Mouse (Mus musculus): ENCODE measurements around the gene Pgls. TPM values are rescaled to one million over a fixed set of nuclear protein-coding genes. Genes with fewer than 3 reads are reported as not detected.

Pgls gene
- total RNA-seq (2014; rRNA removed) (111 and 113 TPM in 2 replicates), polyA plus RNA-seq (2012; rRNA removed) (119 and 124 TPM in 2 replicates)

DNA sequence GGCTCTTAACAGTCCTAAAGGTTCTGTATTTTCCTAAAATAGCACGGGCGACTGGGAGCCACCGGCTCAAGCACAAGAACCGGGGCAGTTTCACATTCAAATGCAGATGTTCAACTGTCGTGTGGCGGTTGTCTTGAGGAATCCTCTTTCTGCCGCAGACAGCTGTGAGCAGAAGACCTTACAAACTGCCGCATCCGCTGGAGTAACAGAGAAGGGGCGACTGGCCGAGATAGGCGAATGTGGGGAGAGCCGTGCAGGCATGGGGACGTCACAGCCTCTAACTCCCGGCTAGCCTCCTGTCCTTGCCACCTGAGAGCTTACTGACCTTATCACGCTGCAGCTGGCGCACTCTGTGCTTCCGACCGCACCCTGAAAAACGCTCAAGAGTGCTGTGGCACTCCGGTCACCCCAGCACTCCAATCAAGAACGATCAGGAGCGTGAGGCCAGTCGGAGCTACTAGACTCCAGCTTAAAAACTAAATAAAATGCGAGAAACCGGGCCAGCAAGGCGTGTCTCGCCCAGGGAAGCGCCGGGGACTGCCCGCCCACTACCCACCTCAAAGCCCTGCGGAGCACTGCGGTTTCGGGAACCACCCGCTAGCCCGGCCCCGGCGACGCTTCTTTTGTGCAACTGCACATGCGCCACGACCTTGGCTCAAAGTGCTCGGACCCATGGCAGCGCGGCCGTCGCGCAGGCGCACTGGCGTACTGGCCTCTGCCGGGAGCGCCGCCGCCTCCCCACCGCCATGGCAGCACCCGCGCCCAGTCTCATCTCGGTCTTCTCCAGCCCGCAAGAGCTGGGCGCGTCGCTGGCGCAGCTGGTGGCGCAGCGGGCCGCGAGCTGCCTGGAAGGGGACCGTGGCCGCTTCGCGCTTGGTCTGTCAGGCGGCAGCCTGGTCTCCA, at the start of gene Pgls:
Gene Pgls (plus strand): TSS at position 706 of the 903 bp plus-strand sequence.
- peak within 1 kb of the TSS; percentile 97 for H3K9ac ChIP-seq (ENCODE audit: low read depth, low read length)
- peaks cover 12% of the 10 kb centered on the region for H3K4me1 ChIP-seq (ENCODE audit: control insufficient read depth, insufficient read depth, low read length)
- under 1% methylated on average over 69 of the region's 71 CpGs for WGBS
- H3K27ac ChIP-seq (replicated peaks; ENCODE audit: insufficient read depth, low read depth, low read length) = peak within 1 kb of the TSS; percentile 93
- H3K4me3 ChIP-seq (ENCODE audit: insufficient read depth, low read depth, low read length) = peak within 1 kb of the TSS; percentile 86
- H3K27me3 ChIP-seq (ENCODE audit: control insufficient read depth, insufficient read depth, low read length) = no peaks in the 10 kb centered on the region
- H3K36me3 ChIP-seq (ENCODE audit: control insufficient read depth, insufficient read depth, low read length) = no peaks in the 10 kb centered on the region
- TF ChIP-seq POLR2A (IDR thresholded peaks at IDR 0.05; ENCODE audit: extremely low read depth, insufficient read depth, low read length) (no peak; the same call in 1 of the 2 replicates), CTCF (IDR thresholded peaks at IDR 0.05; ENCODE audit: low read depth, low read length) (no peak)
- peak; percentile 86 for DNase-seq (ENCODE audit: extremely low read depth, low read depth, low spot score)
- no peaks in the 10 kb centered on the region for H3K79me2 ChIP-seq (ENCODE audit: control insufficient read depth, insufficient read depth, low read length)

- H3K79me2 ChIP-seq (ENCODE audit: control insufficient read depth, insufficient read depth, low read length) = peaks cover 3% of the 10 kb centered on the region; the same call in 1 of the 2 replicates
- under 1% methylated on average over 55 of the region's 55 CpGs for WGBS
- TF ChIP-seq POLR2A (IDR thresholded peaks at IDR 0.05; ENCODE audit: extremely low read depth, insufficient read depth, low read length) (peak; percentile 48; the same call in 1 of the 2 replicates), CTCF (IDR thresholded peaks at IDR 0.05; ENCODE audit: low read depth, low read length) (no peak)
- peak; percentile 99 for DNase-seq (ENCODE audit: extremely low read depth, low read depth, low spot score)
- peak within 1 kb of the TSS; percentile 75 for H3K4me3 ChIP-seq (ENCODE audit: insufficient read depth, low read depth, low read length)
- peaks cover 11% of the 10 kb centered on the region for H3K4me1 ChIP-seq (ENCODE audit: control insufficient read depth, insufficient read depth, low read length)
- peaks cover 2% of the 10 kb centered on the region; the same call in 1 of the 2 replicates for H3K36me3 ChIP-seq (ENCODE audit: control insufficient read depth, insufficient read depth, low read length)
- no peaks in the 10 kb centered on the region for H3K27me3 ChIP-seq (ENCODE audit: control insufficient read depth, insufficient read depth, low read length)
- peak within 1 kb of the TSS; percentile 89 for H3K27ac ChIP-seq (replicated peaks; ENCODE audit: insufficient read depth, low read depth, low read length)
- peak within 1 kb of the TSS; percentile 86 for H3K9ac ChIP-seq (ENCODE audit: low read depth, low read length)
These were observed 49.2 kb upstream of the Pgls start, which contains the start of gene Mvb12a for GRCm38 (mm10) chr8:71542632-71543343. TSS of gene Mvb12a (plus strand) at chr8:71542922.

- no peak for DNase-seq (ENCODE audit: extremely low read depth, low read depth, low spot score)
- H3K79me2 ChIP-seq (ENCODE audit: control insufficient read depth, insufficient read depth, low read length) = peaks cover 3% of the 10 kb centered on the region; the same call in 1 of the 2 replicates
- TF ChIP-seq POLR2A (IDR thresholded peaks at IDR 0.05; ENCODE audit: extremely low read depth, insufficient read depth, low read length) (no peak), CTCF (IDR thresholded peaks at IDR 0.05; ENCODE audit: low read depth, low read length) (no peak)
- H3K9ac ChIP-seq (ENCODE audit: low read depth, low read length) = no peak overlapping the region
- peaks cover 2% of the 10 kb centered on the region; the same call in 1 of the 2 replicates for H3K36me3 ChIP-seq (ENCODE audit: control insufficient read depth, insufficient read depth, low read length)
- WGBS = 52% methylated on average over 9 of the region's 9 CpGs
- peaks cover 4% of the 10 kb centered on the region; the same call in 1 of the 2 replicates for H3K4me1 ChIP-seq (ENCODE audit: control insufficient read depth, insufficient read depth, low read length)
- no peak overlapping the region for H3K27ac ChIP-seq (replicated peaks; ENCODE audit: insufficient read depth, low read depth, low read length)
- H3K27me3 ChIP-seq (ENCODE audit: control insufficient read depth, insufficient read depth, low read length) = no peaks in the 10 kb centered on the region
- H3K4me3 ChIP-seq (ENCODE audit: insufficient read depth, low read depth, low read length) = no peak overlapping the region; the same call in 1 of the 2 replicates
These were observed 48.2 kb upstream of the Pgls start for GRCm38 (mm10) chr8:71543755-71544154.

DNA sequence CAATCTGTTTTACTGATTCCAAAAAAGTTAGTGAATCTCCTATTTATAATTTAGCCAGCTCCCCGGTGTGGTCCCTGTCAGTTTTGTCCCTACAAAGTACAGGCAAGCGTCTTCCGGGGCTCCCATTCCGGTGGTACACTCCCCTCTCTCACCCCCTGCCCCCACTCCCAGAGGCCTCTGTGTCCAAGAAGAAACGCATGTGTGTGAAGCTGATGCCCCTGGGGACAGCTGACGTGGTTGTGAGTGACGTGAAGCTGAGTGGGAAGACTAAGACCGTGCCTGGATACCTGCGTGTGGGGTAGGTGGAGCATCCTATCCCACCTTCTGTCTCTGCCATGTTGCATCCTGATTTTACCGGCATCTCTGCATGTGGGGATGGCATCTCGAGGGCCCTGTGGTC, 46.9 kb upstream of the Pgls start:
- Histone ChIP-seq H3K36me3 (ENCODE audit: control insufficient read depth, insufficient read depth, low read length) (peaks cover 2% of the 10 kb centered on the region; the same call in 1 of the 2 replicates), H3K27me3 (ENCODE audit: control insufficient read depth, insufficient read depth, low read length) (no peaks in the 10 kb centered on the region), H3K9ac (ENCODE audit: low read depth, low read length) (no peak overlapping the region), H3K4me3 (ENCODE audit: insufficient read depth, low read depth, low read length) (no peak overlapping the region), H3K27ac (replicated peaks; ENCODE audit: insufficient read depth, low read depth, low read length) (no peak overlapping the region), H3K79me2 (ENCODE audit: control insufficient read depth, insufficient read depth, low read length) (peaks cover 3% of the 10 kb centered on the region; the same call in 1 of the 2 replicates), H3K4me1 (ENCODE audit: control insufficient read depth, insufficient read depth, low read length) (peaks cover 4% of the 10 kb centered on the region; the same call in 1 of the 2 replicates)
- WGBS = 94% methylated on average over 11 of the region's 11 CpGs
- TF ChIP-seq POLR2A (IDR thresholded peaks at IDR 0.05; ENCODE audit: extremely low read depth, insufficient read depth, low read length) (no peak), CTCF (IDR thresholded peaks at IDR 0.05; ENCODE audit: low read depth, low read length) (no peak)
- DNase-seq (ENCODE audit: extremely low read depth, low read depth, low spot score) = no peak

DNA sequence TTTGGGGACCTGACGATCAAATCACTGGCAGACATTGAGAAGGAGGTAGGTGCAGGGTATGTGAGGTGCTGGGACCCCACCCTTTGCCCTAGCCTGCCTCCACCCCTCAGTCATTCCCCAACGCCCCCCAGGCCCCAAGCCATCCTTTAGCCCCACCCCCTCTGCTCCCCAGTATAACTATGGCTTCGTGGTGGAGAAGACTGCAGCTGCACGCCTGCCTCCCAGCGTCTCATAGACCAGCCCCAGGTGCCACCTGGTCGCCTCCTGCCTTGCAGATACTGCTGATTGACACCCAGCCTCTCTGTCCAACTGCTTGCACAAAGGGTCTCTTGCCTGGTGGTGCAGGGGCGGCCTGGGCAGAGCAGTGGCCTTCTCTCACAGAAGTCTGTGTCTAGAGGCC, 44.4 kb upstream of the Pgls start:
- Histone ChIP-seq H3K4me1 (ENCODE audit: control insufficient read depth, insufficient read depth, low read length) (peaks cover 4% of the 10 kb centered on the region; the same call in 1 of the 2 replicates), H3K4me3 (ENCODE audit: insufficient read depth, low read depth, low read length) (no peak overlapping the region), H3K27me3 (ENCODE audit: control insufficient read depth, insufficient read depth, low read length) (no peaks in the 10 kb centered on the region), H3K9ac (ENCODE audit: low read depth, low read length) (no peak overlapping the region), H3K27ac (replicated peaks; ENCODE audit: insufficient read depth, low read depth, low read length) (no peak overlapping the region), H3K79me2 (ENCODE audit: control insufficient read depth, insufficient read depth, low read length) (peaks cover 3% of the 10 kb centered on the region; the same call in 1 of the 2 replicates), H3K36me3 (ENCODE audit: control insufficient read depth, insufficient read depth, low read length) (peaks cover 2% of the 10 kb centered on the region; the same call in 1 of the 2 replicates)
- 95% methylated on average over 7 of the region's 7 CpGs for WGBS
- TF ChIP-seq POLR2A (IDR thresholded peaks at IDR 0.05; ENCODE audit: extremely low read depth, insufficient read depth, low read length) (no peak), CTCF (IDR thresholded peaks at IDR 0.05; ENCODE audit: low read depth, low read length) (no peak)
- no peak for DNase-seq (ENCODE audit: extremely low read depth, low read depth, low spot score)

Data from liver, adult 2 months (tissue).